Mouse (Mus musculus) olfactory bulb, adult 2 months (tissue): ENCODE data around the gene Fam168a.

ENCODE experiments used
- CTCF ChIP-seq: fragments of 200-500 bp; IDR thresholded peaks from 2 replicates; pipeline ENCODE4 v1.5.1; 2012; ENCODE audit warnings: low read depth, mild to moderate bottlenecking, low read length, moderate library complexity; ENCODE audit not compliant: insufficient read depth
- POLR2A ChIP-seq: fragments of 200-500 bp; IDR thresholded peaks from 2 replicates; pipeline ENCODE4 v1.6.1; 2012; ENCODE audit warnings: mild to moderate bottlenecking, low read depth, low read length, moderate library complexity; ENCODE audit not compliant: insufficient read depth

DNA sequence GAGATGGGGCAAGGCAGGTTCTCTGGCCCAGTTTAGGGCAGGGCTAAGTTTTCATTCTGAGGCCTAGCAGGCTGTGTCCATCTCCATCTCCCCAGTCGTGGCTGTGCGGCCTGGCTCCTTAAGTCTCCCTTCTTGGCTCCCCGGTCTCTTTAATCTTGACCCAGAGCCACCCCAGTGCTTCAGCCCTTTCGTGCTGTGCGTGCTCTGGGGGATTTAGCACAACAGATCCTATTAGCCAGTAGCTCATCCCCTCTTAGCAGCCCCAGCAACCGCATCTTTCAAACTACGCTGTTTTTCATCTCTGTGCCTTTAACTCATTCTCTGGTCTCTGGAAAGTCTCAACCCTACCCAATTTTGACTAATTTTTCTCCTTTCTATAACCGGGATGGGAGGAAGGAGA, 44.2 kb upstream of the Fam168a start, which contains the start of gene Plekhb1:
- TF ChIP-seq CTCF = no peak
- no peak for TF ChIP-seq POLR2A
